Mouse (Mus musculus): ENCODE measurements around the gene Arvcf. TPM values are rescaled to one million over a fixed set of nuclear protein-coding genes. Genes with fewer than 3 reads are reported as not detected.
A peak's percentile ranks its signal among the peaks of the same experiment; 100 is the strongest.

Gene Arvcf
- polyA plus RNA-seq, 1 experiment from 2014 or later: 64.6 TPM

DNA sequence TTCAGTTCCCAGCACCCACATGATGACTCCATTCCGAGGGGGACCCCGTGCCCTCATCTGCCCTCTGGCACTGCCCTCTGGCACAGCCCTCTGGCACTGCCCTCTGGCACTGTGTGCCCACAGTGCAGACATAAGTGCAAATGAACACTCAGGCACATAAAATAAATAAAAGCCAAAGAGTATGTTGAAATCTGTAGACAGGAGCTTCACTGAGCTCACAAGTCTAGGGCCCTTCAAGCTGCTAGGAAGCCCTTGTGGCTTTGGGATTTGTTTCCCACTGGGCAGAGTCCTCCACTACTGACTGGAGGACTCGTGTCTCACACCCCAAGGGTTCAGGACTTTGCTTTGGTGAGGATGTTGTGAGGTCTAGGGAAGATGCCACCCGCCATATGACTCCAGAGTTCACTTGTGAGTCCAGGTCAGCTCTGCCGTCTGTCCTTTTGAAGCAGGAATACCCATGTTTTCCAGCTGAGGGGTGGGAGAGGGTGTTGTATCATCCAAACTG, 80.1 kb downstream of the Arvcf start:
- Histone ChIP-seq H3K4me2 (replicated peaks) (no peak overlapping the region), H3K27ac (no peak overlapping the region), H3K36me3 (replicated peaks; ENCODE audit: control insufficient read depth, insufficient read depth) (peaks cover 4% of the 10 kb centered on the region), H3K9ac (no peak overlapping the region), H3K4me3 (replicated peaks; ENCODE audit: low read length) (no peak overlapping the region), H3K9me3 (ENCODE audit: control insufficient read depth, low read length) (no peaks in the 10 kb centered on the region), H3K27me3 (ENCODE audit: control insufficient read depth, insufficient read depth, low read length) (no peaks in the 10 kb centered on the region), H3K4me1 (replicated peaks; ENCODE audit: control insufficient read depth, insufficient read depth, low read length) (peaks cover 27% of the 10 kb centered on the region)
- DNase-seq (ENCODE audit: low spot score) (no peak), ATAC-seq (ENCODE audit: low FRiP score) (no peak)
- 85% methylated on average over 5 of the region's 5 CpGs for WGBS

DNA sequence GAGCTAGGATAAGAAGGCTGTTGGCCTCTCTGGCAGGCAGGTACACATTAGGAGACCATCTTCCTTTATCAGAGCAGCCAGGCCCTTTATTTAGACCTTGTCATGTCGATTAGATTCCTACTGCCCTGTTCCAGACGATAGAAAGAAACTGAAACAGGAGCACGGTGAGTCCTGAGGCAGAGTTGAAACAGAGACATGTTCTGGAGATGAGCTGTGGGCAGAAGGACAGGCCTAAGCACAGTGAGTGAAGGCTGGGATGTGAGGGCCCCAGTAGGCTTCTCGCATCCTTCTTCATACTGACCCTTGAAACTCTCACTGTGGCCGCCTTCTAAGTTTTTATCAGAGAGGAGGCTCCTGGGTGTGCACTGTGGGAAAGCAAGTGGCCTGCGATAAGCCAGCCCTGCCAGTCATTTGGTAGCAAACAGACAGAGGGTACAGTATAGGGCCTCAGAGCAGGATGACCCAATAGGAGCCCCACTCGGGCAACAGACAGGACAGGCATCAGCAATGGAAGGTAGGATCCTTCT, 80.6 kb downstream of the Arvcf start:
- H3K4me1 ChIP-seq (replicated peaks; ENCODE audit: control insufficient read depth, insufficient read depth, low read length): peaks cover 27% of the 10 kb centered on the region
- DNase-seq (ENCODE audit: low spot score) (no peak), ATAC-seq (ENCODE audit: low FRiP score) (no peak)
- no peak overlapping the region for H3K9ac ChIP-seq
- no peak overlapping the region for H3K4me3 ChIP-seq (replicated peaks; ENCODE audit: low read length)
- no peaks in the 10 kb centered on the region for H3K9me3 ChIP-seq (ENCODE audit: control insufficient read depth, low read length)
- 90% methylated on average over 7 of the region's 7 CpGs for WGBS
- 0 out of 2 replicates have a peak, but pooled peaks cover 1% of the 10 kb centered on the region for H3K36me3 ChIP-seq (replicated peaks; ENCODE audit: control insufficient read depth, insufficient read depth)
- H3K27ac ChIP-seq: no peak overlapping the region
- H3K4me2 ChIP-seq (replicated peaks): no peak overlapping the region
- H3K27me3 ChIP-seq (ENCODE audit: control insufficient read depth, insufficient read depth, low read length): no peaks in the 10 kb centered on the region

DNA sequence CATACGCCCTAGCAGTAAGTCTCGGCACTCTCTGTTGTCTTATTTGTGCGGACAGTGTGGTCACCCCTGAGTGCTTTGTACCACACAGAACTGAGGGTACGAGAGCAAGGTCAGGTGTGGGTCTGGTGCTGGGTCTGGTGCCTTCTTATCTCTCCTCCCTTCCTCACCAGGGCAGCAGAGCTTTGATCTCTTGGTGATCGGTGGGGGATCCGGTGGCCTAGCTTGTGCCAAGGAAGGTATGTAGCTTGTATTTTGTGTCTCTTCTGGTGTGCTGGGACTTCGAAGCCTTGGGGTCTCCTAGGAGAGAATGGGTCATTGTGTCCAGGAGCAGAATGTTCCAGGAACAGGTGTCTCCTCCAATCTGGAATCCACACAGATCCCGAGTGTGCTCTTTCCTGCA, 81.7 kb downstream of the Arvcf start:
- ATAC-seq (ENCODE audit: low FRiP score) (no peak), DNase-seq (ENCODE audit: low spot score) (no peak)
- 89% methylated on average over 8 of the region's 8 CpGs for WGBS
- Histone ChIP-seq H3K9me3 (ENCODE audit: control insufficient read depth, low read length) (no peaks in the 10 kb centered on the region), H3K4me1 (replicated peaks; ENCODE audit: control insufficient read depth, insufficient read depth, low read length) (peaks cover 21% of the 10 kb centered on the region), H3K36me3 (replicated peaks; ENCODE audit: control insufficient read depth, insufficient read depth) (0 out of 2 replicates have a peak, but pooled peaks cover 3% of the 10 kb centered on the region), H3K9ac (no peak overlapping the region), H3K27me3 (ENCODE audit: control insufficient read depth, insufficient read depth, low read length) (no peaks in the 10 kb centered on the region), H3K27ac (no peak overlapping the region), H3K4me2 (replicated peaks) (no peak overlapping the region), H3K4me3 (replicated peaks; ENCODE audit: low read length) (no peak overlapping the region)

DNA sequence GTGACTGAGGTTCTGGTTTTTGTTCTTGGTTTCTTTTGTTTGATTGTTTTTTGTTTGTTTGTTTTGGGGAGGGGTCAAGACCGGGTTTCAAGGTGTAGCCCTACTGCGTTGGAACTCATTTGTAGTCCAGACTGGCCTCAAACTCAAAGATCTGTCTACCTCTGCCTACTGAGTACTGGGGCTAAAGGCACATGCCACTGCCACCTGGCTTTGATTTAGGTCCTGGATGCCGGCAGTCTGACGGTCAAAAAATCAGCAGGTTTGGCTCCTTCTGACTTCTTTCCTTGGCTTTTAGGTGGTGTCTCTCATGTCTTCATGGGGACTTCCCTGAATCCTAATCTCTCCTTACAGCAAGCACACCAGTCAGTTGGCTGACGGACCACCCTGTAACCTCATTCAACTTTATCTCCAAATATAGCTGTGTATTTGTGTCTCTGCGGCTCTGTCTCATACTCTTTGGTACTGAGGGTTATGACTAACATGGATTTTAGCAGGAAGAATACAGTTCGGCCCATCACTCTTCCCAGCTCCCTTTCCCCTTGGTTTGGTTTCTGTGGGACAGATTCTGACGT, 82.7 kb downstream of the Arvcf start:
- Histone ChIP-seq H3K27me3 (ENCODE audit: control insufficient read depth, insufficient read depth, low read length) (no peaks in the 10 kb centered on the region), H3K9ac (no peak overlapping the region), H3K4me2 (replicated peaks) (no peak overlapping the region), H3K27ac (no peak overlapping the region), H3K36me3 (replicated peaks; ENCODE audit: control insufficient read depth, insufficient read depth) (0 out of 2 replicates have a peak, but pooled peaks cover 3% of the 10 kb centered on the region), H3K9me3 (ENCODE audit: control insufficient read depth, low read length) (no peaks in the 10 kb centered on the region), H3K4me3 (replicated peaks; ENCODE audit: low read length) (no peak overlapping the region), H3K4me1 (replicated peaks; ENCODE audit: control insufficient read depth, insufficient read depth, low read length) (peaks cover 10% of the 10 kb centered on the region)
- ATAC-seq (ENCODE audit: low FRiP score) (no peak), DNase-seq (ENCODE audit: low spot score) (no peak)
- 82% methylated on average over 8 of the region's 8 CpGs for WGBS

DNA sequence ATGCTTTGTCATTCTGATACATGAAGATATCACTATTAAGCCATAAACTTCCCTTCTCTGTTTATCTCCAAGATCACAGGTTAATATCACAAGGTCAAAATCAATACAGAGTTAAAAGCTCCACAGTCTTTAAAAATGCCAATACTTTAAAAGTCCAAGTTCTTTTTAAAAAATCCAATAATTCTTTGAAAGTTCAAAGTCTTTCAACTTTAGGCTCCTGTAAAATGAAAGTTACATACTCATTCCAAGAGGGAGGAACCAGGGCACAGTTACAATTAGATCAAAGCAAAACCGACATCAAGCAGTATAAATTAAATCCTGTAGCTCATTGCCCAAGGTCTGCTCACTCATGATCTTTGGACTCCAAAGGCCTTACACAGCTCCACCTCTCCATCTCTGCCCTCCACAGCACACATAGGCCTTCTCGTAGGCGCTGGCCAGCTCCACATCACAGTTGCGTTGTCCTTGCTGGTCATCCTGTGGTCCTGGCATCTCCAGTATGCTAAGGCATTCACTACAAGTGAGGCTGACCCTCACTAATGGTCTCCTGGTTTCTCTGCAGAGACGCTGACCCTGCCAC, 85.4 kb downstream of the Arvcf start:
- ATAC-seq (ENCODE audit: low FRiP score) (no peak), DNase-seq (ENCODE audit: low spot score) (no peak)
- no peak overlapping the region for H3K27ac ChIP-seq
- H3K36me3 ChIP-seq (replicated peaks; ENCODE audit: control insufficient read depth, insufficient read depth): peaks cover 13% of the 10 kb centered on the region
- no peaks in the 10 kb centered on the region for H3K9me3 ChIP-seq (ENCODE audit: control insufficient read depth, low read length)
- no peak overlapping the region for H3K9ac ChIP-seq
- H3K4me2 ChIP-seq (replicated peaks): no peak overlapping the region
- no peak overlapping the region for H3K4me3 ChIP-seq (replicated peaks; ENCODE audit: low read length)
- WGBS: 94% methylated on average over 5 of the region's 5 CpGs
- no peaks in the 10 kb centered on the region for H3K27me3 ChIP-seq (ENCODE audit: control insufficient read depth, insufficient read depth, low read length)
- H3K4me1 ChIP-seq (replicated peaks; ENCODE audit: control insufficient read depth, insufficient read depth, low read length): no peaks in the 10 kb centered on the region

DNA sequence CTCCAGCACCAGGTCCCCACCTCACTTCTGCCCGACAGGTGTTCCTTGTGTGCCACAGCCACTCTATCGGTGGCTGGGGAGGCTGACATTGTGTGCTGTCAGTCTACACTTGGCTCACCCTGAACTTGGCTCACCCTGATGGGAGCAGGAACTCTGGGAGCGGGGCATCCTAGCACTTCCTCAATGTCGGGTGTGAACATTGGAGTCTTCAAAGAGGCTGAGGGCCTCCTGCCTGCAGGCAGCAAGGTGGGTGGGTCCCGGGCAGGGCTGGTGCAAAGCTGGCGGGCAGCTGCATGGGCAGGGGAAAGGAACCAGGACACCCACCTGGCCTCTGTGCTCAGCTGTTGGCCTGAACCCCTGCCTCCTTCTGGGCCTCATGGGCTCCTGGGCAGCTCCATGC, 88.1 kb downstream of the Arvcf start:
- Histone ChIP-seq H3K4me1 (replicated peaks; ENCODE audit: control insufficient read depth, insufficient read depth, low read length) (no peaks in the 10 kb centered on the region), H3K27me3 (ENCODE audit: control insufficient read depth, insufficient read depth, low read length) (no peaks in the 10 kb centered on the region), H3K9ac (no peak overlapping the region), H3K4me2 (replicated peaks) (no peak overlapping the region), H3K9me3 (ENCODE audit: control insufficient read depth, low read length) (no peaks in the 10 kb centered on the region), H3K4me3 (replicated peaks; ENCODE audit: low read length) (no peak overlapping the region), H3K36me3 (replicated peaks; ENCODE audit: control insufficient read depth, insufficient read depth) (peaks cover 21% of the 10 kb centered on the region), H3K27ac (no peak overlapping the region)
- 92% methylated on average over 6 of the region's 6 CpGs for WGBS
- ATAC-seq (ENCODE audit: low FRiP score): no peak
- DNase-seq (ENCODE audit: low spot score): no peak

DNA sequence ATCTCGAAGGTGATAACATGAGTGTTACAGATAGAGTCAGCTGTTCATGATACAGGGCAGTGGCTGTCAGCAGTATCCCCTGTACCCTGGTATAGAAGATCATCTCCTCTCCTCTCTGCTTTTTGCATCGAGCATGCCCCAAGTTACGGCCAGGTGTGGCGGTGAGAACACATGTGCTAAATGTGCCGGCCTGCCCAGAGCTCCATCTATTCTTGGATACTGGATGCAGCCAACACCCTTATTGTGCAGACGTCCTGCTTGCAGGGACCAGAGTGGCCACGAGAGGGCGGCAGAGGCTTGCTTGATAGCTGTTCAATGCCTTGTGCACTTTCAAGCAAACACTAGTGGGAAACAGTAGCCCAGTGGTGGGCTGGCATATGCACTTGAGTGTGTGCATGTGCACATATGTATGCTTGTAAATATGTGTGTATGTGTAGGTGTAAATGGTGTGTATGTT, 95.4 kb downstream of the Arvcf start:
- Histone ChIP-seq H3K4me2 (replicated peaks) (no peak overlapping the region), H3K9ac (no peak overlapping the region), H3K4me1 (replicated peaks; ENCODE audit: control insufficient read depth, insufficient read depth, low read length) (no peaks in the 10 kb centered on the region), H3K27ac (no peak overlapping the region), H3K4me3 (replicated peaks; ENCODE audit: low read length) (no peak overlapping the region), H3K27me3 (ENCODE audit: control insufficient read depth, insufficient read depth, low read length) (no peaks in the 10 kb centered on the region), H3K9me3 (ENCODE audit: control insufficient read depth, low read length) (no peaks in the 10 kb centered on the region), H3K36me3 (replicated peaks; ENCODE audit: control insufficient read depth, insufficient read depth) (peaks cover 20% of the 10 kb centered on the region)
- 29% methylated on average over 8 of the region's 8 CpGs for WGBS
- peak; percentile 99 for DNase-seq (ENCODE audit: low spot score)
- peak; percentile 92 for ATAC-seq (ENCODE audit: low FRiP score)

DNA sequence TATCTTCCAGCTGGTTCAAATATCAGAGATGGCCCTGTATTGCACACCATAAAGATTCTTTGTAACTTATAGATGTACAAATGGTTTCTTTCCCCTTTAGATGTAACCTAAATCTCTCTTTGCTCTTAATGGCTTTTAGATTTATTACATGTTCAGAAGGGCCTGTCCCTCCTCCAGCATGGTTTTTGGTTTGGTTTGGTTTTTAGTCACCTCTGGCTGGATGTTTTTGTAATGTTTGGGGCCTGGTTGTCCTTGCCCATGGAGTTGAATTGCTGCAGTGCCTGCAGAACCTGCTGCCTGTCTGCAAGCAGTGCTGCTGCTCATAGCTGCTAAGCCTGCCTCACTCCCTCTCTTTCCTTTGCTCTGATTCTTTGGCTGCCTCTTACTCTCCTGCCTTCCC, 99.3 kb downstream of the Arvcf start:
- Histone ChIP-seq H3K9ac (no peak overlapping the region), H3K36me3 (replicated peaks; ENCODE audit: control insufficient read depth, insufficient read depth) (peaks cover 5% of the 10 kb centered on the region; the same call in 1 of the 2 replicates), H3K9me3 (ENCODE audit: control insufficient read depth, low read length) (no peaks in the 10 kb centered on the region), H3K27me3 (ENCODE audit: control insufficient read depth, insufficient read depth, low read length) (no peaks in the 10 kb centered on the region), H3K27ac (no peak overlapping the region), H3K4me1 (replicated peaks; ENCODE audit: control insufficient read depth, insufficient read depth, low read length) (no peaks in the 10 kb centered on the region), H3K4me3 (replicated peaks; ENCODE audit: low read length) (no peak overlapping the region), H3K4me2 (replicated peaks) (no peak overlapping the region)
- no peak for ATAC-seq (ENCODE audit: low FRiP score)
- DNase-seq (ENCODE audit: low spot score): no peak

DNA sequence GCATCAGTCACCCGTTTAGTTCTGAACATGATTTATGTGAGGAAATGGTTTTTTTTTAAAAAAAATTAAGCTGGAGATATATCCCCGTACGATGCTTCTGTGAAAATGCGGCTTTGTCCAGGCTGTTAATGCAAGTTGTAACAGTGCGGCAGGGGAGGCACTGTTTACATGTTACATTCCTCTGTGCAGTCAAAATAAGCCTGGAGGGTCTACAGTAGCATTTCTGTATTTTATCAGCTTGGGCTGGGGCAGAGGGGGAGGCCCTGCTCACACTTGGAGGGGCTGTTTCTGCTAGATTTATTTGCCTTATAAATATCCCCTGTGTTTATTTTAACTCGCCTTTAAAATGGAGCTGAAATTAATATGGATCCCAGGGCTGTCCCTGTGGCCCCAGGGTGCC, 100.1 kb downstream of the Arvcf start:
- WGBS: 86% methylated on average over 6 of the region's 6 CpGs
- no peak for ATAC-seq (ENCODE audit: low FRiP score)
- H3K9ac ChIP-seq: no peak overlapping the region
- no peaks in the 10 kb centered on the region for H3K4me1 ChIP-seq (replicated peaks; ENCODE audit: control insufficient read depth, insufficient read depth, low read length)
- H3K36me3 ChIP-seq (replicated peaks; ENCODE audit: control insufficient read depth, insufficient read depth): peaks cover 5% of the 10 kb centered on the region; the same call in 1 of the 2 replicates
- no peaks in the 10 kb centered on the region for H3K27me3 ChIP-seq (ENCODE audit: control insufficient read depth, insufficient read depth, low read length)
- no peaks in the 10 kb centered on the region for H3K9me3 ChIP-seq (ENCODE audit: control insufficient read depth, low read length)
- no peak overlapping the region for H3K4me3 ChIP-seq (replicated peaks; ENCODE audit: low read length)
- DNase-seq (ENCODE audit: low spot score): no peak
- no peak overlapping the region for H3K27ac ChIP-seq
- no peak overlapping the region for H3K4me2 ChIP-seq (replicated peaks)

All from hindbrain, embryonic 14.5 days (tissue).